Mouse (Mus musculus) heart, postnatal 10 days (tissue): ENCODE results near the gene Kcnmb4. TPM values are rescaled to one million over a fixed set of nuclear protein-coding genes. Genes with fewer than 3 reads are reported as not detected.

Experiments used
- total RNA-seq, 2 experiments: library from RNA; stranded (reverse); gene quantifications; 2 replicates each; pipeline ENCODE4 v1.2.3; 2021

The Kcnmb4 gene
- total RNA-seq, 2 experiments from 2014 or later: 2.0 to 2.7 TPM

Other genes with a start within 250 kb of the Kcnmb4 start
- 10 to 100 TPM; 86.4 to 93.2 TPM for gene Ptprb, start 198.4 kb downstream of the Kcnmb4 start, total RNA-seq
- gene Cnot2, start 107.6 kb upstream of the Kcnmb4 start, total RNA-seq: 10 to 100 TPM; 58.5 to 66.3 TPM